Mouse (Mus musculus) frontal cortex, postnatal 36 days (tissue): ENCODE data around the gene Pom121l2.

Experiments used
- DNase-seq, 2 experiments: peaks; one replicate each; pipeline ENCODE4 v3.0.0; 2022; ENCODE audit warnings: low spot score in 2 of 2

Pom121l2 gene

GRCm38 (mm10) chr13:22015479-22016450, 34.8 kb downstream of the Pom121l2 start:
- peak; percentile 73 to 78 for DNase-seq

GRCm38 (mm10) chr13:22019934-22020835, 39.2 kb downstream of the Pom121l2 start:
- no peak for DNase-seq

GRCm38 (mm10) chr13:22020901-22021339, 39.9 kb downstream of the Pom121l2 start:
- peak in 1 of 2 experiments; percentile 66 for DNase-seq

GRCm38 (mm10) chr13:22021581-22021980, 40.6 kb downstream of the Pom121l2 start:
- DNase-seq, result no peak

- DNase-seq, result peak; percentile 61 to 78
Observed at GRCm38 (mm10) chr13:22022241-22022640, 41.2 kb downstream of the Pom121l2 start.

- DNase-seq, result peak; percentile 92 to 93
Observed at GRCm38 (mm10) chr13:22026058-22027031, 45.4 kb downstream of the Pom121l2 start.

GRCm38 (mm10) chr13:22028673-22029460, 47.9 kb downstream of the Pom121l2 start:
- peak; percentile 93 to 97 for DNase-seq

GRCm38 (mm10) chr13:22029928-22030327, 48.9 kb downstream of the Pom121l2 start:
- no peak for DNase-seq

GRCm38 (mm10) chr13:22030493-22030892, 49.5 kb downstream of the Pom121l2 start:
- no peak for DNase-seq

- DNase-seq, result no peak
Observed at GRCm38 (mm10) chr13:22033741-22034442, 52.9 kb downstream of the Pom121l2 start.

- no peak for DNase-seq
Observed at GRCm38 (mm10) chr13:22034443-22035266, 53.7 kb downstream of the Pom121l2 start.

GRCm38 (mm10) chr13:22035267-22036148, 54.5 kb downstream of the Pom121l2 start, which contains the start of the genes Hist1h2ah and Hist1h2bk:
Gene Hist1h2ah (minus strand): TSS chr13:22035568.
Gene Hist1h2bk (plus strand): TSS chr13:22035870.
- peak; percentile 81 to 91 for DNase-seq

GRCm38 (mm10) chr13:22036149-22036956, 55.4 kb downstream of the Pom121l2 start:
- no peak for DNase-seq

GRCm38 (mm10) chr13:22036986-22037385, 56.0 kb downstream of the Pom121l2 start:
- no peak for DNase-seq

GRCm38 (mm10) chr13:22037415-22037814, 56.4 kb downstream of the Pom121l2 start:
- no peak for DNase-seq
